ENCODE assay signal across 8 mouse cellular contexts in the genomic region with DNA sequence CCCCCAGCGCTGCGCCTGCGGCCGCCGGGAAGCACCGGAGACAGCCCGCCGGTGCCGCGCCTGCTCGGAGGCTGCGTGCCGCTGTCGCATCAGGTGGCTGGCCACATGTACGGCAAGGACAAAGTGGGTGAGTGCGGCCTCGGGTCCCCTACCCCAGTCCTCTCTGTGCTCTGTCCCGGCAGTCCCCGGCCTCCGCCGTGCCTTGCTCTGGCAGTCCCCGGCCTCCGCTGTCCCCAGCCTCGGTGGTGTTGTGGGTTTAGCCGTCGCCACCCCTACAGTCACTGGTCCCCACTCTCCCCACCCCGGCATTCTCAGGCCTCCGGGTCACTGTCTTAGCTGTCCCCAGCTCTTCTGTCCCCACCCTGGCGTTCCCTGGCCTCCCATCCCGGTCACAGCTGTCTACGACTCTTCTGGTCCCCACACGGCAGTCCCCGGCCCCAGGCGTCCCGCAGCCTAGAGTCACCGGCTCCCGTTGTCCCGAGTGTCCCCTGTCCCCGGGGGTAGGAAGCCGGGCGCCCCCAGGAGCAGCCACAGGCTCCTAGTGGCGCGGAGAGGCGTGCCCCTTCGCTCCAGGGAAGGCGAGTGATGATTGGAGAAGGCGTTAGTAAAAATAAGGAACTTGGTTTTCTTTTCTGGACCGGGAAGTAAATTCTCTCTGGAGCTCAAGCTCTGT. TPM values are rescaled to one million over a fixed set of nuclear protein-coding genes. Genes with fewer than 3 reads are reported as not detected.
DNase-seq lines count a peak whose midpoint lies in the region; ATAC-seq lines count a peak whose summit lies in the region.

No protein-coding gene starts in this region.

- peak overlapping the region; percentile 75 for H3K27ac ChIP-seq in embryonic facial prominence, embryonic 14.5 days (replicated peaks; ENCODE audit: low read depth, low read length)
- peak overlapping the region; percentile 84 for H3K27ac ChIP-seq in heart, embryonic 12.5 days (ENCODE audit: poor library complexity, severe bottlenecking)

- no peaks in the 10 kb centered on the region for H3K9me3 ChIP-seq in embryonic facial prominence, embryonic 14.5 days (ENCODE audit: control insufficient read depth, low read length)
- H3K9me3 ChIP-seq in heart, embryonic 12.5 days (replicated peaks) = no peaks in the 10 kb centered on the region

- H3K27me3 ChIP-seq in embryonic facial prominence, embryonic 14.5 days (replicated peaks; ENCODE audit: control insufficient read depth, insufficient read depth, low read length) = no peaks in the 10 kb centered on the region
- H3K27me3 ChIP-seq in heart, embryonic 12.5 days (replicated peaks) = no peaks in the 10 kb centered on the region

- peak; percentile 47 for DNase-seq in adrenal gland, adult 8-10 months
- DNase-seq in adrenal gland, adult 2 months = no peak
- DNase-seq in MEL-GATA-1-ER (ENCODE audit: extremely low read depth, low read depth) = peak; percentile 72
- DNase-seq in embryonic facial prominence, embryonic 14.5 days (ENCODE audit: low spot score) = peak; percentile 54
- peak; percentile 58 for DNase-seq in kidney, postnatal 14 days
- DNase-seq in lung, postnatal 4 days = peak; percentile 67 to 70
- DNase-seq in spleen, postnatal 14 days (ENCODE audit: low spot score in 2 of 2) = peak; percentile 26 to 34

- H3K4me1 ChIP-seq in embryonic facial prominence, embryonic 14.5 days (ENCODE audit: control insufficient read depth, insufficient read depth, low read length) = peaks cover 27% of the 10 kb centered on the region
- H3K4me1 ChIP-seq in heart, embryonic 12.5 days (replicated peaks) = peaks cover 26% of the 10 kb centered on the region

- peak; percentile 51 for ATAC-seq in embryonic facial prominence, embryonic 14.5 days (ENCODE audit: low read depth)
- peak; percentile 37 for ATAC-seq in heart, embryonic 12.5 days (ENCODE audit: insufficient number of reproducible peaks, low FRiP score)

- WGBS in embryonic facial prominence, embryonic 14.5 days = 0% methylated on average over 27 of the region's 48 CpGs
- under 1% methylated on average over 48 of the region's 48 CpGs for WGBS in heart, embryonic 12.5 days

- peak overlapping the region; percentile 97 for H3K4me2 ChIP-seq in embryonic facial prominence, embryonic 14.5 days (ENCODE audit: low read depth, low read length)
- H3K4me2 ChIP-seq in heart, embryonic 12.5 days = peak overlapping the region; percentile 93

- peak overlapping the region; percentile 81 for H3K4me3 ChIP-seq in embryonic facial prominence, embryonic 14.5 days (ENCODE audit: low read depth, low read length)
- H3K4me3 ChIP-seq in heart, embryonic 12.5 days = peak overlapping the region; percentile 85

- H3K36me3 ChIP-seq in embryonic facial prominence, embryonic 14.5 days (ENCODE audit: control insufficient read depth, insufficient read depth, low read length) = no peaks in the 10 kb centered on the region
- H3K36me3 ChIP-seq in heart, embryonic 12.5 days = no peaks in the 10 kb centered on the region

- H3K9ac ChIP-seq in embryonic facial prominence, embryonic 14.5 days (ENCODE audit: low read depth, low read length) = peak overlapping the region; percentile 85
- H3K9ac ChIP-seq in heart, embryonic 12.5 days = peak overlapping the region; percentile 95

RNA-seq across cellular contexts. Expression of gene Ipmk, which starts 0.5 kb away (rescaled TPM):
- total RNA-seq in adrenal gland, adult 8-10 months (2022) = 10 to 100 TPM; 12.6 to 16.3 (median 15.2) TPM
- 10 to 100 TPM; 13.8 to 17.6 TPM for total RNA-seq in adrenal gland, adult 2 months (2021)
- 3.7 and 4.0 TPM in 2 replicates for polyA plus RNA-seq in adrenal gland, adult 2 months (2012; rRNA removed)
- polyA plus RNA-seq in embryonic facial prominence, embryonic 14.5 days (2014; fragmentation: Nextera tagmentation; extraction: Ambion mirVana) = 11.9 and 12.3 TPM in 2 replicates
- polyA plus RNA-seq in heart, embryonic 12.5 days (2016; fragmentation: Nextera tagmentation; extraction: Ambion mirVana) = 10.2 and 11.9 TPM in 2 replicates

RNA-seq across cellular contexts. Expression of gene Cisd1, which starts 3.3 kb away (rescaled TPM):
- total RNA-seq in adrenal gland, adult 8-10 months (2022) = 100 to 1,000 TPM in 1 of 4 experiments, 10 to 100 TPM in 3; 43.8 to 104 (median 72.0) TPM
- 100 to 1,000 TPM in 1 of 2 experiments, 10 to 100 TPM in 1; 86.9 to 105 TPM for total RNA-seq in adrenal gland, adult 2 months (2021)
- polyA plus RNA-seq in adrenal gland, adult 2 months (2012; rRNA removed) = 155 and 161 TPM in 2 replicates
- polyA plus RNA-seq in embryonic facial prominence, embryonic 14.5 days (2014; fragmentation: Nextera tagmentation; extraction: Ambion mirVana) = 89.2 and 99.6 TPM in 2 replicates
- polyA plus RNA-seq in heart, embryonic 12.5 days (2016; fragmentation: Nextera tagmentation; extraction: Ambion mirVana) = 165 and 170 TPM in 2 replicates
